Mouse (Mus musculus): ENCODE measurements around the gene Ppp3r1.
"Not testable (repeated sequence)": the region's sequence is repeated elsewhere in the genome, so short reads cannot be mapped to it uniquely, and the experiment has no call there.

Ppp3r1 gene

GRCm38 (mm10) chr11:17200936-17201335, 41.9 kb downstream of the Ppp3r1 start:
- DNase-seq (ENCODE audit: low spot score), result no peak

GRCm38 (mm10) chr11:17202481-17202880, 43.4 kb downstream of the Ppp3r1 start:
- no peak for DNase-seq (ENCODE audit: low spot score)

- DNase-seq (ENCODE audit: low spot score), result peak; percentile 96
These were observed 52.4 kb downstream of the Ppp3r1 start, which contains the start of gene Pno1 for GRCm38 (mm10) chr11:17211258-17212140. Gene Pno1 (minus strand): TSS chr11:17211568.

GRCm38 (mm10) chr11:17212141-17212495, 53.1 kb downstream of the Ppp3r1 start:
- no peak for DNase-seq (ENCODE audit: low spot score)

GRCm38 (mm10) chr11:17212903-17213509, 53.9 kb downstream of the Ppp3r1 start:
- no peak for DNase-seq (ENCODE audit: low spot score)

GRCm38 (mm10) chr11:17215475-17215874, 56.4 kb downstream of the Ppp3r1 start:
- DNase-seq (ENCODE audit: low spot score), result no peak

- DNase-seq (ENCODE audit: low spot score), result no peak
These were observed 62.1 kb downstream of the Ppp3r1 start for GRCm38 (mm10) chr11:17221126-17221525.

- no peak for DNase-seq (ENCODE audit: low spot score)
These were observed 73.7 kb downstream of the Ppp3r1 start for GRCm38 (mm10) chr11:17232792-17233191.

- no peak for DNase-seq (ENCODE audit: low spot score)
These were observed 77.5 kb downstream of the Ppp3r1 start for GRCm38 (mm10) chr11:17236449-17237037.

- DNase-seq (ENCODE audit: low spot score), result not testable (repeated sequence)
These were observed 79.5 kb downstream of the Ppp3r1 start for GRCm38 (mm10) chr11:17238598-17238997.

- no peak for DNase-seq (ENCODE audit: low spot score)
These were observed 89.7 kb downstream of the Ppp3r1 start for GRCm38 (mm10) chr11:17248715-17249114.

Measured in testis, postnatal 10 days (tissue).